Mouse (Mus musculus): ENCODE data around the gene Abcc4.

DNA sequence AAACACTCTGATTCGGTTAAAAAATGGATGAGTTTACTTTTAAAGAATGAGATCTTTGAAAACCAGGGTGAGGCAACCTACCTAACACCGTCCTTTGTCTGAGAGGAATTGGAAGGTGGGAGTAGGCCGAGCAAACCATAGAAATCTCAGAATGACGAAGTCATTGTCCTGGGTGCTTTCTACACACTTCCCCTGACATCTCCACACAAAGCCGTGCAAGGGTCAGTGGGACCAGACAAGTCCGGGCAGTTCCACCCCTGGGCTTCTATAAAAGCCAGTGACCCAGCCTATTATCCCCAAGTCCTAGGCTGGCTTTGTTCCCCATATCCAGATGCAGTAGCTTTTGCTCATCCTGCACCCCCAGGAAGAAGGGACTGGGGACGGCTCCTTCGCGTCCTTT, 163.1 kb downstream of the Abcc4 start:
- no peak for TF ChIP-seq TAL1 (IDR thresholded peaks at IDR 0.05; ENCODE audit: low read length)
- no peak for TF ChIP-seq GATA1 (IDR thresholded peaks at IDR 0.05; ENCODE audit: low read length)

Data from erythroblast, embryonic 14.5 days (primary cell).